20 mouse cellular contexts compared by ENCODE assay signal in the genomic region with DNA sequence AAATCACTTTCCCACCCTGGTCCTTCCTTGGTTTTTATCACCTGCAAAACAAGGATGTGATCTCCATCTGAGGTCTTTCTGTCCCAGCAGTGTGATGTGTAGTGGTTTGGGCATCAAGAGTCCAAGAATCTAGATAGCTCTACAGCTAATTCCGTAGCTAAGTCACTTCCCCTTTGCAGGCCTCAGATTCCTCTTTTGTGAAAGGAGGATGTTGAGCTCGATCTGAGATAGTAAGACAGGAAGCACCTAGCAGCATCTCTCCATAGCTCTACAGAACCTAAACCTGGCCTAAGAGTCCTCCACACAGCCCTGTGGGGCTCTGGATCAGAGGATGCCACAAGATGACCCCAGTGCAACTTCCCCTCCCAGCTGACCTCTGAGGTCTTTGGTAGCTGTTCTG. TPM values are rescaled to one million over a fixed set of nuclear protein-coding genes. Genes with fewer than 3 reads are reported as not detected.
DNase-seq lines count a peak whose midpoint lies in the region; ATAC-seq and TF ChIP-seq lines count a peak whose summit lies in the region.
"Had no signal": no experiment of that assay in that cellular context is flagged by ENCODE, and none has a peak within 500 bp of the region (broad histone marks: within the 10 kb centered on the region; RNA-seq: fewer than 3 reads in every experiment).

No protein-coding gene starts in this region.

- 4% methylated on average over 2 of the region's 2 CpGs for WGBS in thymus, adult 2 months

- TF ChIP-seq CTCF in thymus, adult 2 months (IDR thresholded peaks at IDR 0.05; ENCODE audit: borderline replicate concordance, control insufficient read depth, extremely low read depth, insufficient read depth, low read length, poor library complexity): no peak
- no peak for TF ChIP-seq CTCF in MEL (IDR thresholded peaks at IDR 0.05 in 2 of 3, conservative IDR thresholded peaks at IDR 0.05 in 1 of 3; ENCODE audit: control insufficient read depth in 1 of 3, insufficient read depth in 1 of 3, low read depth in 2 of 3, low read length in 3 of 3, poor library complexity in 1 of 3, severe bottlenecking in 1 of 3)

- H3K79me2 ChIP-seq in MEL (ENCODE audit: control insufficient read depth, insufficient read depth, low read length, poor library complexity): no peaks in the 10 kb centered on the region

- H3K27me3 ChIP-seq in thymus, adult 2 months (ENCODE audit: control insufficient read depth, insufficient read depth, low read length): no peaks in the 10 kb centered on the region
- peaks cover 0 to 3% of the 10 kb centered on the region in 2 experiments; a peak in 1 of 4 replicates for H3K27me3 ChIP-seq in MEL (ENCODE audit: control insufficient read depth in 1 of 2, insufficient read depth in 2 of 2, low read length in 2 of 2)
- H3K27me3 ChIP-seq: forebrain, embryonic 12.5 days; lung, embryonic 15.5 days had no signal

- no peak overlapping the region for H3K9ac ChIP-seq in MEL (ENCODE audit: control insufficient read depth, low read depth, low read length, poor library complexity, severe bottlenecking)
- H3K9ac ChIP-seq: forebrain, embryonic 12.5 days; lung, embryonic 15.5 days; neural tube, embryonic 15.5 days had no signal

- H3K27ac ChIP-seq in thymus, adult 2 months (ENCODE audit: control insufficient read depth, insufficient read depth, low read length): peak overlapping the region; percentile 78
- H3K27ac ChIP-seq in MEL (ENCODE audit: control insufficient read depth, low read depth, low read length): no peak overlapping the region
- H3K27ac ChIP-seq: forebrain, embryonic 12.5 days; lung, embryonic 15.5 days; neural tube, embryonic 15.5 days had no signal

- TF ChIP-seq POLR2A in thymus, adult 2 months (IDR thresholded peaks at IDR 0.05; ENCODE audit: control insufficient read depth, extremely low read depth, insufficient read depth, low read length, poor library complexity): no peak
- no peak for TF ChIP-seq POLR2A in MEL (IDR thresholded peaks at IDR 0.05; ENCODE audit: control insufficient read depth in 1 of 2, insufficient read depth in 1 of 2, low read depth in 1 of 2, low read length in 2 of 2, poor library complexity in 1 of 2)

- TF ChIP-seq RAD21 in MEL (IDR thresholded peaks at IDR 0.05; ENCODE audit: low read depth, low read length): no peak

- peak; percentile 36 for ATAC-seq in inflammation-experienced regulatory T-cells, adult 6 months
- ATAC-seq: hindbrain, embryonic 16.5 days had no signal

- no peaks in the 10 kb centered on the region for H3K36me3 ChIP-seq in thymus, adult 2 months (ENCODE audit: control insufficient read depth, insufficient read depth, low read length)
- peaks cover 0 to 3% of the 10 kb centered on the region in 2 experiments; a peak in 2 of 4 replicates for H3K36me3 ChIP-seq in MEL (ENCODE audit: control insufficient read depth in 1 of 2, insufficient read depth in 2 of 2, low read length in 2 of 2)
- H3K36me3 ChIP-seq: forebrain, embryonic 12.5 days; lung, embryonic 15.5 days; neural tube, embryonic 15.5 days had no signal

- DNase-seq in thymus, adult 2 months: no peak
- no peak for DNase-seq in thymus, adult 18-20 months
- DNase-seq in MEL (ENCODE audit: low read depth, low spot score): peak; percentile 82
- peak; percentile 38 for DNase-seq in thymus, postnatal 25 days
- no peak for DNase-seq in testis, postnatal 10 days (ENCODE audit: low spot score)
- no peak for DNase-seq in embryo, embryonic 11 days
- DNase-seq: adrenal gland, adult 8-10 months; cerebellum, adult 9-10 months; heart, adult 18-20 months had no signal

- H3K4me3 ChIP-seq in thymus, adult 2 months (ENCODE audit: control insufficient read depth, insufficient read depth, low read length): no peak overlapping the region
- H3K4me3 ChIP-seq in MEL (ENCODE audit: control insufficient read depth in 1 of 2, insufficient read depth in 1 of 2, low read depth in 2 of 2, low read length in 2 of 2): no peak overlapping the region
- H3K4me3 ChIP-seq: forebrain, embryonic 12.5 days; lung, embryonic 15.5 days; neural tube, embryonic 15.5 days had no signal

- H3K9me3 ChIP-seq in MEL (replicated peaks; ENCODE audit: insufficient read depth, low read length): no peaks in the 10 kb centered on the region
- H3K9me3 ChIP-seq: forebrain, embryonic 12.5 days; lung, embryonic 15.5 days; neural tube, embryonic 15.5 days had no signal

- peak; percentile 44 to 79; a peak in 2 of 4 replicates for TF ChIP-seq EP300 in MEL (IDR thresholded peaks at IDR 0.05; ENCODE audit: low read depth in 1 of 2, low read length in 2 of 2)

- peaks cover 64% of the 10 kb centered on the region for H3K4me1 ChIP-seq in thymus, adult 2 months (replicated peaks; ENCODE audit: control insufficient read depth, insufficient read depth, low read length)
- H3K4me1 ChIP-seq in MEL (ENCODE audit: control insufficient read depth in 1 of 2, insufficient read depth in 2 of 2, low read length in 2 of 2): peaks cover 0 to 12% of the 10 kb centered on the region in 2 experiments; a peak in 2 of 4 replicates
- H3K4me1 ChIP-seq: lung, embryonic 15.5 days had no signal

TF ChIP-seq in MEL, 35 proteins besides CTCF, POLR2A, EP300 and RAD21:
- no peak for TF ChIP-seq JUND (IDR thresholded peaks at IDR 0.05; ENCODE audit: low read depth, low read length)
- peak; percentile 29; the same call in 1 of the 2 replicates for TF ChIP-seq ELF1 (IDR thresholded peaks at IDR 0.05; ENCODE audit: low read depth, low read length)
- TF ChIP-seq MAFK (IDR thresholded peaks at IDR 0.05; ENCODE audit: borderline replicate concordance, low read depth, low read length): no peak
- TF ChIP-seq MYC (IDR thresholded peaks at IDR 0.05; ENCODE audit: low read depth, low read length): no peak
- no peak for TF ChIP-seq MXI1 (IDR thresholded peaks at IDR 0.05; ENCODE audit: low read depth, low read length)
- TF ChIP-seq KAT2A (conservative IDR thresholded peaks at IDR 0.05; ENCODE audit: low read depth, low read length): no peak
- TF ChIP-seq ETS1 (IDR thresholded peaks at IDR 0.05; ENCODE audit: low read depth, low read length): no peak
- TF ChIP-seq POLR2AphosphoS5 (IDR thresholded peaks at IDR 0.05; ENCODE audit: borderline replicate concordance, low read depth, low read length): no peak
- TF ChIP-seq SMC3 (IDR thresholded peaks at IDR 0.05; ENCODE audit: low read depth, low read length): 0 out of 2 replicates have a peak, but pooled peaks have one; percentile 3
- no peak for TF ChIP-seq MYB (IDR thresholded peaks at IDR 0.05; ENCODE audit: low read depth, low read length)
- peak; percentile 64 for TF ChIP-seq RCOR1 (IDR thresholded peaks at IDR 0.05; ENCODE audit: low read depth, low read length)
- peak; percentile 63 for TF ChIP-seq GATA1 (IDR thresholded peaks at IDR 0.05; ENCODE audit: low read depth, low read length)
- no peak for TF ChIP-seq NRF1 (IDR thresholded peaks at IDR 0.05; ENCODE audit: insufficient read depth, low read depth, low read length, poor library complexity, severe bottlenecking)
- TF ChIP-seq MAZ (IDR thresholded peaks at IDR 0.05; ENCODE audit: low read depth, low read length): no peak
- no peak for TF ChIP-seq USF1 (IDR thresholded peaks at IDR 0.05; ENCODE audit: low read depth, low read length)
- TF ChIP-seq GABPA (IDR thresholded peaks at IDR 0.05; ENCODE audit: low read depth, low read length): no peak
- TF ChIP-seq BHLHE40 (IDR thresholded peaks at IDR 0.05; ENCODE audit: borderline replicate concordance, low read depth, low read length): no peak
- TF ChIP-seq ZC3H11A (IDR thresholded peaks at IDR 0.05; ENCODE audit: low read depth, low read length): no peak
- no peak for TF ChIP-seq TAL1 (IDR thresholded peaks at IDR 0.05; ENCODE audit: low read length)

RNA-seq across cellular contexts. Expression of gene Fam181a, which starts 22.1 kb away (rescaled TPM):
- polyA plus RNA-seq in thymus, adult 2 months (2012; rRNA removed): not detected in 2 replicates
- total RNA-seq in MEL (2012; rRNA removed): not detected in 2 replicates
- not detected for polyA plus RNA-seq in MEL (2012; ENCODE audit: insufficient read depth in 1 of 2, insufficient read length in 2 of 2, low read depth in 1 of 2, low replicate concordance in 2 of 2, missing spikeins in 1 of 2)
- not detected for polyA plus RNA-seq in inflammation-experienced regulatory T-cells, adult 6 months (2017; shearing (Covaris generic))
- total RNA-seq: adrenal gland, adult 8-10 months; heart, adult 18-20 months; liver, adult 2 months; megakaryocyte-erythroid progenitor cell, adult 5-6 weeks had no signal
- polyA plus RNA-seq: heart, embryonic 16.5 days; kidney, embryonic 14.5 days; large intestine, adult 2 months; liver, adult 2 months; lung, embryonic 15.5 days; urinary bladder, adult 2 months had no signal

RNA-seq across cellular contexts. Expression of gene Asb2, which starts 22.9 kb away (rescaled TPM):
- polyA plus RNA-seq in thymus, adult 2 months (2012; rRNA removed): 31.8 and 64.7 TPM in 2 replicates
- not detected in 2 replicates for total RNA-seq in MEL (2012; rRNA removed)
- polyA plus RNA-seq in MEL (2012; ENCODE audit: insufficient read depth in 1 of 2, insufficient read length in 2 of 2, low read depth in 1 of 2, low replicate concordance in 2 of 2, missing spikeins in 1 of 2): under 1 TPM in 1 of 2 experiments, not detected in 1; 0.18 TPM
- polyA plus RNA-seq in inflammation-experienced regulatory T-cells, adult 6 months (2017; shearing (Covaris generic)): 10 to 100 TPM; 22.5 to 68.5 (median 47.2) TPM

RNA-seq across cellular contexts. Expression of gene Otub2, which starts 55.6 kb away (rescaled TPM):
- polyA plus RNA-seq in thymus, adult 2 months (2012; rRNA removed): 1.4 and 2.0 TPM in 2 replicates
- 8.4 and 10.1 TPM in 2 replicates for total RNA-seq in MEL (2012; rRNA removed)
- polyA plus RNA-seq in MEL (2012; ENCODE audit: insufficient read depth in 1 of 2, insufficient read length in 2 of 2, low read depth in 1 of 2, low replicate concordance in 2 of 2, missing spikeins in 1 of 2): 100 to 1,000 TPM in 1 of 2 experiments, 10 to 100 TPM in 1; 12.3 to 126 TPM
- polyA plus RNA-seq in inflammation-experienced regulatory T-cells, adult 6 months (2017; shearing (Covaris generic)): 1 to 10 TPM; 1.3 to 2.3 (median 1.9) TPM

Comparison
In these comparisons a context has a peak if more than half of its experiments do, and no peak if none do; other contexts are left out.
1. DNase-seq: peak in MEL (single experiment) and thymus, postnatal 25 days (single experiment); none in thymus, adult 2 months (single experiment), thymus, adult 18-20 months (0 of 2), testis, postnatal 10 days (single experiment) and embryo, embryonic 11 days (single experiment).
2. RNA of gene Asb2, which starts 22.9 kb away (polyA plus RNA-seq): 31.8 to 64.7 TPM in thymus, adult 2 months and 22.5 to 68.5 TPM in inflammation-experienced regulatory T-cells, adult 6 months; 0.18 TPM in MEL; every median in the first group is over 10 times any median in the second.